Mouse (Mus musculus) forebrain, embryonic 10.5 days (tissue): ENCODE data around the gene Lrrc7. TPM values are rescaled to one million over a fixed set of nuclear protein-coding genes. Genes with fewer than 3 reads are reported as not detected.

ENCODE experiments used
- DNase-seq: peaks from one replicate; pipeline ENCODE4 v3.0.0-alpha.2; 2017; ENCODE audit warnings: low spot score; ENCODE audit errors: extremely low spot score
- H3K27ac ChIP-seq: fragments of 300-500 bp; sonication (generic); 2 replicates; pipeline ENCODE4 v1.5.1; 2016; ENCODE audit warnings: mild to moderate bottlenecking
- H3K27me3 ChIP-seq: fragments of 300-500 bp; sonication (generic); 2 replicates; pipeline ENCODE4 v1.6.1; 2016; ENCODE audit warnings: mild to moderate bottlenecking; ENCODE audit not compliant: poor library complexity, severe bottlenecking
- H3K36me3 ChIP-seq: fragments of 300-500 bp; sonication (generic); replicated peaks from 2 replicates; pipeline ENCODE4 v1.6.1; 2016; ENCODE audit warnings: mild to moderate bottlenecking, moderate library complexity
- H3K4me1 ChIP-seq: fragments of 300-500 bp; sonication (generic); 2 replicates; pipeline ENCODE4 v1.6.1; 2016
- H3K4me3 ChIP-seq: fragments of 300-500 bp; sonication (generic); 2 replicates; pipeline ENCODE4 v1.5.1; 2016; ENCODE audit warnings: mild to moderate bottlenecking, moderate library complexity
- H3K9me3 ChIP-seq: fragments of 300-500 bp; sonication (generic); 2 replicates; pipeline ENCODE4 v1.6.1; 2016; ENCODE audit warnings: mild to moderate bottlenecking, moderate library complexity
- WGBS: fragments of 180-500 bp; shearing (Covaris S2); methylation state at CpG from one replicate; pipeline ENCODE4 v1.1.7; 2016; 5-methylcytosine and 5-hydroxymethylcytosine counted together
- polyA plus RNA-seq: library from polyadenylated mRNA; unstranded; fragments of >200 nt; fragmentation: Nextera tagmentation; extraction: Ambion mirVana; gene quantifications from 2 replicates; pipeline ENCODE4 v1.2.1, GENCODE M21; 2016

Gene Lrrc7
- polyA plus RNA-seq, 1 experiment from 2014 or later, result 0.60 TPM

DNA sequence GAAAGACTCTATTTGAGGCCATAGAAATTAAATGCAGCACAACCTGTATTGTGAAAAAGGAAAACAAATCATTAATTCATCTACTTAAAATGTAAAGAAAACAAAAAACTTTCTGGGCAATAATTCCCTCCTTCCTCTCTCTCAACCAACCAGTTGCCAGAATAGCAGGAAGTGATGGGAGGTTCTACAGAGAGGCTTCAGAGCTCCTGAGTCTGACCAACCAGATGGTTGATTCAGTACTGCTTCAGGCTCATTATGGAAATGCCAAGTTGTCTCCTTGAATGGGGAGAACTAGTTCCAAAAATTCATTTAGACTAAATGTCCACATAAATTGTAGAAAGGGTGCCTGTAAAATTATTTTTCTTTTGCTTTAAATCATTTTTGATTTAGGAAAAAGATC lies 231.9 kb downstream of the Lrrc7 start:
- H3K36me3 ChIP-seq, result no peaks in the 10 kb centered on the region

DNA sequence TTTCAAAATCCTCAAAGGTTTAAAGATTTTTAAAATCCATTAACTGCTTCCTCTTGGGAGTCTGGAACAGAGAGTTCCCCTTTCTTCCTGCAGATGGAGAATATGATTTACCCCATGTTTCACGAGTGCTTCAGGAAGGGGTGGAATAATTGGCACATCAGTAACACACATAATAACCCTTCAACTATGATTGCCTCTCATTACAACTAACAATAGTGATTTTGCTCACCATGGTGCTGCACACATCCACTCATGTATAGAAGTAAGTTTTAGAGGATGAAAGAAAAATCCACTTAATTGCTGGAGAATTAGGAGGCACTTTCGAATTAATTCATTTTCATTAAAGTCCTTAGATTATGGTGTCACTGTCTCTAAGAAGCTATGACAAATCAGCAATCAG lies 251.6 kb downstream of the Lrrc7 start:
- Histone ChIP-seq H3K36me3 (no peaks in the 10 kb centered on the region), H3K4me1 (no peaks in the 10 kb centered on the region), H3K4me3 (no peak overlapping the region), H3K27ac (no peak overlapping the region), H3K27me3 (no peaks in the 10 kb centered on the region), H3K9me3 (no peaks in the 10 kb centered on the region)
- DNase-seq, result no peak
- 66% methylated on average over 2 of the region's 2 CpGs for WGBS

More for the DNA sequence above, 231.9 kb downstream of the Lrrc7 start:
- no peaks in the 10 kb centered on the region for H3K27me3 ChIP-seq
- peaks cover 6% of the 10 kb centered on the region; the same call in 1 of the 2 replicates for H3K9me3 ChIP-seq
- DNase-seq, result no peak
- H3K27ac ChIP-seq, result no peak overlapping the region
- no peaks in the 10 kb centered on the region for H3K4me1 ChIP-seq
- H3K4me3 ChIP-seq, result no peak overlapping the region

DNA sequence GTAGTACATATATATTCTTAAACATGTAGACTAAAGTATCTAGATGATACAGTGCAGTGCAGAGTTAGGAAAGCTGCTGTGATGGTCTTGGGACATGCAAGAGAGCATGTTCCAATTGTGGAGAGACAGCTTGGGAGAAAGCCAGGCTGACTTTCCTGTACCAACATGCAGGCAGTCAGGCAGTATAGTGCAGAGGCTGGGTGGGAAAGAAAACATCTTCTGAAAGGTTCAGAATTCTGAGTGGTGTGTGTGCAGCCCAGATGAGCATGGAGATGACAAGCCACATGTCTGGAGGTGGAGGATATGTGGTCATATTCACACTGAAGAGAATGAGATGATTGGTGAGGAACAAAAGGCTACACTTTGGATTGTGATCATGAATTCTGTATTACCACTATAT lies 254.6 kb downstream of the Lrrc7 start:
- Histone ChIP-seq H3K9me3 (no peaks in the 10 kb centered on the region), H3K36me3 (no peaks in the 10 kb centered on the region), H3K4me1 (no peaks in the 10 kb centered on the region), H3K27me3 (no peaks in the 10 kb centered on the region), H3K27ac (no peak overlapping the region), H3K4me3 (no peak overlapping the region)
- no peak for DNase-seq

DNA sequence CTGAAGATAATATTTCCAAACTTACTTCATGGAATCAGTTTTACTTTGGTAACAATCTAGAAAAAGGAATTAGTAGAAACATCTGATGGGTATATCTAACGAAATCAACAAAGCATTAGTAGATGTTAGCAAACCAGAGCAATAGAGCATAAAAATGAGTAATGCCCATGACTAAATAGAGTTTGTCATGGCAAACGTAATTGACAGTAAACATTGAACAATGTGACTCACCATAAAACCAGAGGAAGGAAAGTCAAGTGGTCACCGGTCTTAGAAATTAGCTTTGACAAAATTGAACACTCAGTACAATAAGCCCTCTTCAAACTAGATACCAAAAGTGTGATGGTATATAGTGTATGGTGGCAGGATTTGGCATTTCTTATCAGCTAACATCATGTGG lies 263.3 kb downstream of the Lrrc7 start:
- 92% methylated on average over 3 of the region's 3 CpGs for WGBS
- no peaks in the 10 kb centered on the region for H3K4me1 ChIP-seq
- no peak overlapping the region for H3K4me3 ChIP-seq

DNA sequence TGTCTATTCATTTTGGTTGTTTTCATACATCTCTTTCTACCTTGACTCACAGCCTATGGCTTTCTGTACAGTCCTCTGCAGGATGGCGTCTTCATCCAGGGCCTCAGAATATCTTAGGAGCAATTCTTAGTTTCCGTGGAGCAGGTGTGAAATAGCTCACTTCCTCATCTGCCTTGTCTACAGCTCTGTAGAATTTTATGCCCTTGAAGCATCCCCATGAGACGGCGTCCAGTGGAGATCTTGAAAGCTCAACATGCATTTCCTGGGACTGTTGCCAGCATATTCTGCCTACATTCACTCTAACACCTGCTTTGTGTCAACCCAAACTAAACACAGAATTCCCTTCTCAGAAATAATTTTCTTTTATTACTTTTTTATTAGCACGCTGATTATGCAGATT lies 267.0 kb downstream of the Lrrc7 start:
- no peaks in the 10 kb centered on the region for H3K36me3 ChIP-seq
- no peaks in the 10 kb centered on the region for H3K4me1 ChIP-seq
- DNase-seq, result no peak
- WGBS, result 91% methylated on average over 5 of the region's 5 CpGs
- H3K27me3 ChIP-seq, result no peaks in the 10 kb centered on the region
- no peak overlapping the region for H3K4me3 ChIP-seq
- no peaks in the 10 kb centered on the region for H3K9me3 ChIP-seq
- H3K27ac ChIP-seq, result no peak overlapping the region

More for the DNA sequence above, 263.3 kb downstream of the Lrrc7 start:
- no peak overlapping the region for H3K27ac ChIP-seq
- H3K36me3 ChIP-seq, result no peaks in the 10 kb centered on the region
- no peak for DNase-seq
- H3K27me3 ChIP-seq, result no peaks in the 10 kb centered on the region
- H3K9me3 ChIP-seq, result no peaks in the 10 kb centered on the region

DNA sequence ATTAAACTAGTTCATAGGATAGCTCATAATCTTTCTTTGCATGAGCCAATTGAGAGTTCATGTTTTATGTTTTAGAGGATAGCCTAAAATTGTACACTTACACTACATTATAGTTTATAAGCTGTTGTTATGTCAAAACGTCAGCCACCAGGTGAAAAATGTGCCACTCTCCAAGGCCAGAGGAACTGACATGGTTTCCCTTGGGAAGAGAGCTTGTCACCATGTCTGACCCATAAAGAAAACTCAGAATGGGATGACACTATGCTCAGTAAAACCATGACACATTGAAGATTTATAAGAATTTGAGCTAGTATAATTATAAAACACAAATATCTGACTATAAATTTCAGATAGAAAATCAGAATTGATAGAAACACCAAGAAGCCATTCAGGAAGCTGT lies 277.6 kb downstream of the Lrrc7 start:
- no peaks in the 10 kb centered on the region for H3K9me3 ChIP-seq
- H3K27ac ChIP-seq, result no peak overlapping the region
- no peaks in the 10 kb centered on the region for H3K27me3 ChIP-seq
- no peak for DNase-seq
- no peaks in the 10 kb centered on the region for H3K4me1 ChIP-seq
- H3K36me3 ChIP-seq, result no peaks in the 10 kb centered on the region
- no peak overlapping the region for H3K4me3 ChIP-seq
- WGBS, result 85% methylated on average over 1 of the region's 1 CpGs

DNA sequence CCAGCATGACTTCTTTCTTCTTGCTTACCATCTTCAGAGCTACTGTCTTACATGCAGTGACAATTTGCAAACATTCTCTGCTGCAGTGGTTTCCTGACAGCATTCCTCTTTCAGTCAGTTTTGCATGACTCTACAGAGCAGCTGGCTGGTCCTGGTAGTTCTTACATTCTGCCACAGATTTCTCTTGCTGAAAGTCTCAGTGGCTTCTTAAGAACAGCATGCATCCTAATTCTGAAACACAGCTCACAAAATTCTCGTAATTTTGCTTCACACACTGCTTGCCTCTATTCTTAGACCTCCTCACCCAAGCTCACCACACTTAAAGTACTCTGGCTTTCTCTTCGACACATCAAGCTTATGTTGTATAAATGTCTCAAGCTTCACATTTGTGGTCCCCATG lies 283.4 kb downstream of the Lrrc7 start:
- H3K27me3 ChIP-seq, result no peaks in the 10 kb centered on the region
- no peak overlapping the region for H3K27ac ChIP-seq
- H3K4me1 ChIP-seq, result no peaks in the 10 kb centered on the region
- no peak for DNase-seq
- no peaks in the 10 kb centered on the region for H3K9me3 ChIP-seq
- no peaks in the 10 kb centered on the region for H3K36me3 ChIP-seq
- WGBS, result 83% methylated on average over 2 of the region's 2 CpGs
- H3K4me3 ChIP-seq, result no peak overlapping the region

DNA sequence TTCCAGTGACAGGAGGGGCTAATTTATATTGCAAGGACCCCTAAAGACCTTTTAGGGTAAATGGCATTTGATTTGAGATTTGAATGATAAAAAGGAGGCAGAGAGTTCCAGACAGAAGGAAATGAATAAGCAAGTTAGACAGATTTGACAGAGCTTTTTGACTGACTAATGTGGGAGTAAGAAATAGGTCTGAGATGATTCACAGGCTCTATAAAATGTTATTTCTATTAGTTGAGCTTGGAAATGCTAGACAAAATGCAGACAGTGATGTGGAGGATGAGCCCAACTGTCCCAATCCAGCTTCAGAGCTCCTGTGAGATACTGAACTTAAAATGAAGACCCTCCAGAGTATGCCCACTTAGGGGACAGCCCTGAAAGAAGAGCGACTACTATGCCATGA lies 289.3 kb downstream of the Lrrc7 start:
- H3K27me3 ChIP-seq, result no peaks in the 10 kb centered on the region
- no peak overlapping the region for H3K27ac ChIP-seq
- no peak for DNase-seq
- no peaks in the 10 kb centered on the region for H3K36me3 ChIP-seq
- H3K4me3 ChIP-seq, result no peak overlapping the region
- no peaks in the 10 kb centered on the region for H3K4me1 ChIP-seq
- H3K9me3 ChIP-seq, result no peaks in the 10 kb centered on the region
- 85% methylated on average over 1 of the region's 1 CpGs for WGBS

DNA sequence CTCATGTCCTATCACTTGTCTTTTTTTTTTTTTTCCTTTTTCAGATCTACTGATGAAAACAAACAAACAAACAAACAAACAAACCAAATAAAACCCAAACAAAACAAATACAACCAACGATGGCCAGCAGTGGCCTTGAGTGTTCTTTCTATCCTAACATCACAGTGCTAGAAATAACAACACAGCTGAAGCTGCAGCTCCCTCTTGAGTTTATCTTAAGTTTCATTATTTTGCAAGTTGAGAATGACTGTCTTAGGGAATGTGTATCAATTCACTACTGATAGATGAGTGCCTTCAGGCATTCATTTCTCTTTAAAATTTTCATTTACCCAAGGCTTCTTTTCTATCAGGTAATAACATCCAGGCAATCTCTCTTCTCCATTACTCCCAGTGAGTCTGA lies 291.1 kb downstream of the Lrrc7 start:
- H3K4me3 ChIP-seq, result no peak overlapping the region
- H3K36me3 ChIP-seq, result no peaks in the 10 kb centered on the region
- no peak for DNase-seq
- H3K27ac ChIP-seq, result no peak overlapping the region
- WGBS, result 75% methylated on average over 1 of the region's 1 CpGs
- no peaks in the 10 kb centered on the region for H3K27me3 ChIP-seq
- no peaks in the 10 kb centered on the region for H3K4me1 ChIP-seq
- H3K9me3 ChIP-seq, result no peaks in the 10 kb centered on the region

DNA sequence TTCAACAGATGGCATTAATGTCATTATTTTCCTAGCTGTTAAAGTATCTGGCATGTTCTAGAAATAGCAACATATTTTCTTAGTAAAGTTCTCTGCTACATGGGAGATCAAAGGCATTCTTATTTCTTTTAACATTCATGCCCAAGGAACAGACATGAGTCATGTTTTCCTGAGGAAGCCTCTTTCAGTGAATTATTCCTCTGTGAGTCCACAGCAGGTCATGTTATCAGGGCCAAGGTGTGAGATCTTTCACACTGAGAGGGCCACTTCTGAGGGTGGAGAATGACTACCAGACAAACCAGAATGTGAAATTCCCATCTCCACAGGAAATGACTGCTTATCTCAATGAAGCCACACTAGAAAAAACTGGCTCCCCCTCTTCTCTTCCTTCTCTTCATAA lies 309.4 kb downstream of the Lrrc7 start:
- Histone ChIP-seq H3K36me3 (no peaks in the 10 kb centered on the region), H3K9me3 (no peaks in the 10 kb centered on the region), H3K4me3 (no peak overlapping the region), H3K27ac (no peak overlapping the region), H3K4me1 (no peaks in the 10 kb centered on the region), H3K27me3 (no peaks in the 10 kb centered on the region)
- no peak for DNase-seq

DNA sequence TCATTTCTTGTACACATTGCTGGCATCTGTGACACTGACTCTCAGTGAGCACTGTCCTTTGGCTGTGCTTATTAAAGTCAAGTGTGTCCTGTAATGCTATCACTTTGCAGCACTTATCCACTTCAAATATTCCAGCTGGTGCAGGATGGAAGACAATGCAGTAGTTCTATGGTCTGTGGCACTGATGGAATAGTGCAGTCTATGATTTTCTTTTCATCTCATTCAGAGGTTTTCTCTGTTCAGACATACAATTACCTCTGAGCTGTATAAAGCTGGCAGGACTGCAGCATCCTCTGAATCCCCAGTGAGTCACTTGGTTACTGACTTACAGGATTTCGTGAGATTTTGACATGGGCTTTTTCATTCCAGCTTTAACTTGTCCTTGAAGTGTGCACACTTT lies 314.3 kb downstream of the Lrrc7 start:
- H3K9me3 ChIP-seq, result no peaks in the 10 kb centered on the region
- no peaks in the 10 kb centered on the region for H3K27me3 ChIP-seq
- no peaks in the 10 kb centered on the region for H3K4me1 ChIP-seq
- H3K36me3 ChIP-seq, result no peaks in the 10 kb centered on the region
- H3K27ac ChIP-seq, result no peak overlapping the region
- H3K4me3 ChIP-seq, result no peak overlapping the region
- DNase-seq, result no peak
- 89% methylated on average over 1 of the region's 1 CpGs for WGBS

DNA sequence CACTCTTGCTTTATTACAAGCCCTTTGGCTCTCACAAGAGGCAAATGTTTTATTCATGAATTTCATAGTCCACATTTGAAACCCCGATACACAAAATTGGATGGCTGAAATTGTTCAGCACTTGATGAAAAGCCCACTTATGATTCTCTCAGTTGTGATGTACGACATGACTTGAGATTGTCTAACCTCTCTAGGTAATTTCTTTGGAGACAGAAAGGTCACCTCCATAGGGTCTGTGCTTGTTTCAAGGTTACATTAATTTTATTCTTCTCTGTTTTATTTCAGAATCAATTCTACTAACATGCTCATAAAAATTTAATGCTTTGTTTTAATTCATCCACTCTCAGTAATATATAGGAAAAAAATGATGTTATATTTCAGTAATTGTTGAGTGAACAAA lies 351.4 kb downstream of the Lrrc7 start:
- Histone ChIP-seq H3K27me3 (no peaks in the 10 kb centered on the region), H3K27ac (no peak overlapping the region), H3K4me3 (no peak overlapping the region), H3K9me3 (no peaks in the 10 kb centered on the region), H3K36me3 (no peaks in the 10 kb centered on the region), H3K4me1 (peaks cover 11% of the 10 kb centered on the region; the same call in 1 of the 2 replicates)
- WGBS, result 84% methylated on average over 2 of the region's 2 CpGs
- no peak for DNase-seq

DNA sequence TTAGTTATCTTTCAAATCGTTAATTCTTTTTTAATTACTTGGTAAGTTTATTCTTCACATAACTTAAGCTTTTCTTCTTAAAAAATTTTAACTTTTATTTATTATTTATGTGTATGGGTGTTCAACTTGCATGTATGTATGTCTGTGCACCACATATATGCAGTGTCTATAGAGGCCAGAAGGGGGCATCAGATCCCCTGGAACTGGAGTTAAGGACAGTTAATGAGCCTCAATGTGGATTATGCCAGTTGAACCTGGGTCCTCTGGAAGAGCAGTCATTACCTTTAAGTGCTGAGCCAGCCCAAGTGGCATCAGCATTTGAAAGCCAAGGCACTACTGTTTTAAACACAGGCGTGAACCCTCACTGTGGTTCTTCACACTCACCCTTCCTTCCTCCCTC lies 352.0 kb downstream of the Lrrc7 start:
- peak; percentile 33 for DNase-seq
- peaks cover 11% of the 10 kb centered on the region; the same call in 1 of the 2 replicates for H3K4me1 ChIP-seq

DNA sequence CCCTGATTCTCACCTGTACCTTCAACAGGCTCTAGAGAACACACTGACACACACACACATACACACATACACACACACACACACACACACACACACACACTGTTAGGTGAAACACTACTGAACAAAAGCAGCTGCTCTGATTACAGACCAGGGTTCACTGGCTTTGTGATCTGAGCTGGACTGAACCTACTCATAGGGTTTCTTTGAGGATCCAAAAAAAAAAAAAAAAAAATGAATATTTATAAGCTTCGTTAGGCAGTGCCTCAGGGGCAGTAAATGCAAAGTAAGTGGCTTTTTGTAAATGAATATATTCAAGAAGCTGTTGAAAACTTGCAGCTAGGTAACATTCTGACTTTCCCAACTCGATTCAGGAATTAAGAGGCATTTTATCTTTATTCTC lies 354.2 kb downstream of the Lrrc7 start:
- Histone ChIP-seq H3K4me1 (peaks cover 11% of the 10 kb centered on the region; the same call in 1 of the 2 replicates), H3K36me3 (no peaks in the 10 kb centered on the region), H3K9me3 (no peaks in the 10 kb centered on the region), H3K27me3 (no peaks in the 10 kb centered on the region), H3K4me3 (no peak overlapping the region), H3K27ac (no peak overlapping the region)
- DNase-seq, result no peak
- WGBS, result 44% methylated on average over 2 of the region's 2 CpGs

More for the DNA sequence above, 352.0 kb downstream of the Lrrc7 start:
- H3K9me3 ChIP-seq, result no peaks in the 10 kb centered on the region
- no peak overlapping the region for H3K4me3 ChIP-seq
- no peaks in the 10 kb centered on the region for H3K27me3 ChIP-seq
- 14% methylated on average over 2 of the region's 2 CpGs for WGBS
- no peak overlapping the region for H3K27ac ChIP-seq
- no peaks in the 10 kb centered on the region for H3K36me3 ChIP-seq
